In the genomic region with DNA sequence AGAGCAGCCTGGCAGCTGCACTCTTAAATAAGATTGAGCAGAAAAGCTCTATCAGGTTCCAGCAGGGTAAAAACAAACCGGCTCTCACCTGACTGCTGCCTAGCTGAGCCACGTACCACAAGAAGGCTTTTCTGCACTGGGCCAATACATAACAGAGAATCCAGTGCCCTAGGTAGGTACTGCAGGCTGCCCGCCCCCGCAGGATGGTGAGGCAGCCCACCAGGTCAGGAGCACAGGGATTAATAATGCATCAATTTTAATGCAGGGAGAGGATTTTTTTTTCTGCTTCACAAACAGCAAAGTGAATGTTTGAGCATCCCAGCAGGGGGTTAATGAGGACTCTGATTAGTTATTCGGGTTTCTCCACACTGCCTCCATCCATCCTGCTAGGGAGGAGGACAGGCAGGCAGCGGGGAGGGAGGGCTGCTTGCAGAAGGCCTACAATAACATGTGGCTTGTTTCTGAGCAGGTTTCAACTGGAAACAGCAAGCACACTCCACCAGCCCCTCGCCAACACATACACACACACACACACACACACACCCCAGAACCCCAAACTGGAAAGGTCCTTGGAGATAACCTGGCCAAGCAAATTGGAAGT, we compare ENCODE assay signal across 12 mouse cellular contexts.
DNase-seq lines count a peak whose midpoint lies in the region; ATAC-seq lines count a peak whose summit lies in the region.
"Had no signal": no experiment of that assay in that cellular context is flagged by ENCODE, and none has a peak within 500 bp of the region (broad histone marks: within the 10 kb centered on the region; RNA-seq: fewer than 3 reads in every experiment).

No protein-coding gene starts in this region.

- H3K4me3 ChIP-seq in midbrain, embryonic 11.5 days (ENCODE audit: low read depth, low read length) = no peak overlapping the region
- H3K4me3 ChIP-seq: embryonic facial prominence, embryonic 12.5 days; kidney, embryonic 15.5 days had no signal

- H3K27me3 ChIP-seq in midbrain, embryonic 11.5 days (ENCODE audit: control insufficient read depth, insufficient read depth, low read length) = no peaks in the 10 kb centered on the region
- H3K27me3 ChIP-seq: embryonic facial prominence, embryonic 12.5 days; kidney, embryonic 15.5 days had no signal

- H3K4me1 ChIP-seq in midbrain, embryonic 11.5 days (ENCODE audit: control insufficient read depth, insufficient read depth, low read length) = peaks cover 8% of the 10 kb centered on the region

- H3K9ac ChIP-seq in midbrain, embryonic 11.5 days (ENCODE audit: low read length) = no peak overlapping the region
- H3K9ac ChIP-seq: embryonic facial prominence, embryonic 12.5 days; kidney, embryonic 15.5 days; liver, embryonic 14.5 days had no signal

- peak; percentile 28 for DNase-seq in cerebellum, adult 9-10 months
- DNase-seq in cerebellum, adult 11 months = no peak
- peak; percentile 51 for DNase-seq in right cerebral cortex, adult 18-20 months
- no peak for DNase-seq in right cerebral cortex, postnatal 4 days
- no peak for DNase-seq in midbrain, embryonic 11.5 days (ENCODE audit: low spot score, missing footprints)
- DNase-seq in c-Kit-positive CD71-positive TER-119-positive erythroid progenitor cells, embryonic 14.5 days (ENCODE audit: low spot score) = no peak
- DNase-seq in adrenal gland, adult 2 months = no peak
- DNase-seq: heart, adult 18-20 months had no signal

- no peaks in the 10 kb centered on the region for H3K9me3 ChIP-seq in midbrain, embryonic 11.5 days (ENCODE audit: control insufficient read depth, low read length)
- H3K9me3 ChIP-seq: embryonic facial prominence, embryonic 12.5 days; kidney, embryonic 15.5 days had no signal

- H3K27ac ChIP-seq in midbrain, embryonic 11.5 days (ENCODE audit: low read depth, low read length) = no peak overlapping the region
- H3K27ac ChIP-seq: embryonic facial prominence, embryonic 12.5 days; kidney, embryonic 15.5 days; liver, embryonic 14.5 days had no signal

- ATAC-seq in midbrain, embryonic 11.5 days (ENCODE audit: low FRiP score) = peak; percentile 43; the same call in 1 of the 2 replicates
- no peak for ATAC-seq in monocyte, adult 5-6 weeks (replicated peaks; ENCODE audit: insufficient number of reproducible peaks, low FRiP score, low TSS enrichment, poor library complexity, severe bottlenecking)

- 37% methylated on average over 7 of the region's 7 CpGs for WGBS in midbrain, embryonic 11.5 days

- no peak overlapping the region for H3K4me2 ChIP-seq in midbrain, embryonic 11.5 days
- H3K4me2 ChIP-seq: embryonic facial prominence, embryonic 12.5 days; kidney, embryonic 15.5 days had no signal

- no peaks in the 10 kb centered on the region for H3K36me3 ChIP-seq in midbrain, embryonic 11.5 days (ENCODE audit: control insufficient read depth, insufficient read depth, low read length)
- H3K36me3 ChIP-seq: embryonic facial prominence, embryonic 12.5 days; kidney, embryonic 15.5 days had no signal

Comparison
In these comparisons a context has a peak if more than half of its experiments do, and no peak if none do; other contexts are left out.
1. DNase-seq: peak in cerebellum, adult 9-10 months (single experiment) and right cerebral cortex, adult 18-20 months (single experiment); none in cerebellum, adult 11 months (single experiment), right cerebral cortex, postnatal 4 days (single experiment), midbrain, embryonic 11.5 days (single experiment), c-Kit-positive CD71-positive TER-119-positive erythroid progenitor cells, embryonic 14.5 days (single experiment) and adrenal gland, adult 2 months (single experiment).